Mouse (Mus musculus): ENCODE data around the gene Ccdc171. TPM values are rescaled to one million over a fixed set of nuclear protein-coding genes. Genes with fewer than 3 reads are reported as not detected.
A peak's percentile ranks its signal among the peaks of the same experiment; 100 is the strongest.

The Ccdc171 gene
- polyA plus RNA-seq, 1 experiment from 2014 or later, result 2.0 TPM

DNA sequence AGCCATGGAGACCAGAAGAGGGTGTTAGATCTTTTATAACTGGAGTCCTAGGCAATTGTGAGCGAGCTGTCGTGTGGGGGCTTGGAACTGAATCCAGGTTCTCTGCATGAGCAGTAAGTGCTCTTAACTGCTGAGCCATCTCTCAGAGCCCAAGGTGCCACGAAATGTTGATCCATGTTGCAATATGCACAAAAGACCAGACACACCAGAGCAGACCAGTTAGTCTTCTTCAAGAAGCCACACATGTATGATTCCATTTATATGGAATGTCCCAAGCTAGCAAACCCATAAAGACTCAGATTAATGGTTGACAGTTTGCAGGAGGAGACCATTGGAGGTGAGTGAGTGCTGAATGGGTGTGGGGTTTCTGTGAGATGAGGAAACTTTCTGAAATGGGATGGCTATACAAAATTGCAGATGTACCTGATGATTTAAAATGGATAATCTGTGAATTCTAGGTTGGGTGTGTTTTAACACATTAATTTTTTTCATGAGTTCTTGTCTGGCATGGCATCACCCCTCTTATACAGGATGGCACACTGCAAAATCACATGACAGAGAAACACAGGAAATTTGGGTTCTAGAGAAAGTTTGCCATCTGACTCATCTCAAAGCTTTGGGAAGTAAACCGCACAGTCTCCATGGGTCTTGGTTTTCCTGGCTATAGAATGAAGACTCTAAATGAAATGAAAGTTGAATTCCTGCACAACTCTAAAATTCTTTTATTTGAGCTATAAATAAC, 304.5 kb downstream of the Ccdc171 start:
- H3K9me3 ChIP-seq (ENCODE audit: low read length), result no peaks in the 10 kb centered on the region
- H3K4me1 ChIP-seq (ENCODE audit: insufficient read depth, low read depth, low read length), result no peaks in the 10 kb centered on the region
- TF ChIP-seq CTCF (IDR thresholded peaks at IDR 0.05) (no peak), EP300 (IDR thresholded peaks at IDR 0.05) (no peak)
- no peak overlapping the region for H3K27ac ChIP-seq (ENCODE audit: low read length)
- H3K36me3 ChIP-seq (ENCODE audit: insufficient read depth, low read length), result no peaks in the 10 kb centered on the region
- no peak overlapping the region for H3K9ac ChIP-seq (replicated peaks; ENCODE audit: low read depth)
- ATAC-seq, result no peak
- DNase-seq (ENCODE audit: low spot score), result no peak
- H3K4me3 ChIP-seq (ENCODE audit: low read depth, low read length), result no peak overlapping the region
- H3K4me2 ChIP-seq (replicated peaks; ENCODE audit: low read depth, low read length), result no peak overlapping the region
- 83% methylated on average over 4 of the region's 4 CpGs for WGBS
- no peaks in the 10 kb centered on the region for H3K27me3 ChIP-seq (replicated peaks; ENCODE audit: insufficient read depth, low read length)

DNA sequence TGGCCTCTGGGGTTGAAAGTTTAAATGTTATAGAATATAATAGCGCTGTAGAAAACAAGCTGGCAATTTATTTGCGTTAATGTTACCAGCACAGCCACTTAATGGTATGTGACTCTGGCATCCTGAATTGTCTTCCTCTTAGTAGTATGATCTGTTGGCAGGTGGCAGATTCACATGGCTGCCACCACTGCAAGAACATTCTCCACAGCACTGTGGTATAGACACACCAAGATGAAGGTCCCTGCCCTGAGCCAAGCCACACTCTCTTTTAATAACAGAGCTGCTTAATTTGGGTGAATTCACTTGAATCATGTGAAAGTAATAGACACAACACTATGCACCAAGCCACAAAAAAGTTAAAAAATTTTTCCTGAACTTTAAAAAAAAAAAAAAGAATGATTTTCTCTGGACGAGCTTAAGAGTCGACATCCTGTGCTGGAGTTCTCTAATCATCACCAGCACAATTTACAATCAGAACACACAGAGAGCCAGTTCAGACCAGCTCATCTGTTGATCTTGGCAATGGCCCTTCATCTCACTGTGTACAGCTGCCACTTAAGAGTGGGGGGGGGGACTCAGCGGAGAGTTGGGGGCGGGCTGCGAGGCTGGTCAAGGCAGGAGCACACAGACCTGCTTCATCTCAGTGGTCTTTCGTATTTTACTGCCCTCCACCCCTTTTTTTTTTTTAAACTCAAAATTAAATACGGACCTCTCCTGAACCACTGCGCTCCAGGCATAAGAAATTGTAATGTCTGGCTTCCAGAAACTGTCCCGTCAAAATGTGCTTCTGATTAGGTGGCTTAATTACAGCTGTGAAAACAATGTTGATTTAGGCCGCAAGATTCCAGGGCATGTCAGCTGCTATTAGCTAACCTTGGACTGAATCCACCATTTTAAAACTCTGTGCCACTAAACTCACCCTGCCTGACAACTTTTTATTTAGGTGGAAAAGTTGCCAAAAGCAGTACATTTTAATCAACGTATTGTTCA, 305.8 kb downstream of the Ccdc171 start:
- Histone ChIP-seq H3K4me3 (ENCODE audit: low read depth, low read length) (no peak overlapping the region), H3K27ac (ENCODE audit: low read length) (no peak overlapping the region), H3K9ac (replicated peaks; ENCODE audit: low read depth) (no peak overlapping the region), H3K4me2 (replicated peaks; ENCODE audit: low read depth, low read length) (peak overlapping the region; percentile 35; the same call in 1 of the 2 replicates), H3K4me1 (ENCODE audit: insufficient read depth, low read depth, low read length) (no peaks in the 10 kb centered on the region), H3K9me3 (ENCODE audit: low read length) (no peaks in the 10 kb centered on the region), H3K27me3 (replicated peaks; ENCODE audit: insufficient read depth, low read length) (no peaks in the 10 kb centered on the region), H3K36me3 (ENCODE audit: insufficient read depth, low read length) (no peaks in the 10 kb centered on the region)
- peak; percentile 55 for ATAC-seq
- WGBS, result 36% methylated on average over 13 of the region's 13 CpGs
- TF ChIP-seq EP300 (IDR thresholded peaks at IDR 0.05) (no peak), CTCF (IDR thresholded peaks at IDR 0.05) (no peak)
- peak; percentile 35 for DNase-seq (ENCODE audit: low spot score)

DNA sequence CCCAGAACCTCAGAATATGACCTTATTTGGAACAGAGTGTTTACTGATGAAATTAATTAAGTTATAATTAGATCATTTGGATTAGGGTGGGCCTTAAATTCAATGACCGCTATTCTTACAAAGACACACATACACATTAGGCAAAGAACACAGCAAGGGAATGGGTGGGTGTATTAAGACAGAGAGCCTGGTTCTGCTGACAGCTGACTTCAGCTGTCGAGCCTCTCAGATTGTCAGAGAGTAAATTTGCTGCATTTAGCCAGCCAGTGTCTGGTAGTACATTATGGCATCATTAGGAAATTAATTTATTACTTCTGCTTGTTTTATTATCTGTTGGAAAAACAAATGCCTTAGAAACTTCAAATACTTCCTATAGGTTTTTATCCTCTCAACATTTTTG, 313.7 kb downstream of the Ccdc171 start:
- 54% methylated on average over 2 of the region's 2 CpGs for WGBS
- H3K27me3 ChIP-seq (replicated peaks; ENCODE audit: insufficient read depth, low read length), result no peaks in the 10 kb centered on the region
- no peak overlapping the region for H3K9ac ChIP-seq (replicated peaks; ENCODE audit: low read depth)
- no peak overlapping the region for H3K27ac ChIP-seq (ENCODE audit: low read length)
- TF ChIP-seq EP300 (IDR thresholded peaks at IDR 0.05), result no peak
- no peak for TF ChIP-seq CTCF (IDR thresholded peaks at IDR 0.05)
- H3K4me1 ChIP-seq (ENCODE audit: insufficient read depth, low read depth, low read length), result no peaks in the 10 kb centered on the region
- DNase-seq (ENCODE audit: low spot score) (no peak), ATAC-seq (no peak)
- H3K9me3 ChIP-seq (ENCODE audit: low read length), result no peaks in the 10 kb centered on the region
- H3K36me3 ChIP-seq (ENCODE audit: insufficient read depth, low read length), result no peaks in the 10 kb centered on the region
- H3K4me3 ChIP-seq (ENCODE audit: low read depth, low read length), result no peak overlapping the region
- no peak overlapping the region for H3K4me2 ChIP-seq (replicated peaks; ENCODE audit: low read depth, low read length)

DNA sequence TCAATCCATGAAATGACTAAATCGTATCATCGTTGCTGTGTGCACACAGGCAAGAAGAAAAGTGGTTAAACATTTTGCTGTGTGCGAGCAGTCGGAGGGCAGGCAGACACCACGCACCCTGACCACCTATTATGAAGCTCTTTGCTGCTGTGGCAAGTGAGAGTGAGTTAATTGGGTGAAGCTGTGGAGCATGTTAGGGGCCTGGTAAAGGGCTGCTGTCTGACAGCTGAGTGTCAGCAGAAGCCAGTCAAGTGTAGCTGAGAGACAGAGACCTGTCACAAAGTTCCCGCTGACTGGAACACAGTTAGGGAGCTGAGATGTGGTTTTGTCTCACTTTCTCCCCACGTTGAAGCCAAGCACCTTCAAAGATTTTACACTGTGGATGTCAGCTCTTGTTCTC, 321.0 kb downstream of the Ccdc171 start:
- no peaks in the 10 kb centered on the region for H3K27me3 ChIP-seq (replicated peaks; ENCODE audit: insufficient read depth, low read length)

DNA sequence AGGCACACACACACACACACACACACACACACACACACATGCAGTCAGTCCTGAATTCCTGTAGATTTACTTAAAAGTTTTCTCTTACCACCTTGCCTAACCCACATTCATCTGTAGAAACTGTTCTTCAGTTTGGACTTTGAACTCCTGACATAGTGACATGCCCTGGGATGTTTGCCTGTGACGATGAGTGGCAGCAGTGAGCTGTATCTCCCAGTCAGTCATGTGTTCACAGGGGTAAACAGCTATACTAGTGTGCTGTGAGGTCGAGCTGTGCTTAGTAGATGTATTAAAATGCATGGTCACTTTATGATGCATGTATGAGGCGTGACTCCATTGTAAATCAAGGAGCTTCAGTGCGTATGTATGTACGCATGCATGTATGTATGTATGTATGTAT, 328.5 kb downstream of the Ccdc171 start:
- H3K4me3 ChIP-seq (ENCODE audit: low read depth, low read length), result no peak overlapping the region
- TF ChIP-seq EP300 (IDR thresholded peaks at IDR 0.05) (no peak), CTCF (IDR thresholded peaks at IDR 0.05) (no peak)
- no peak overlapping the region for H3K9ac ChIP-seq (replicated peaks; ENCODE audit: low read depth)
- no peak for DNase-seq (ENCODE audit: low spot score)
- H3K27me3 ChIP-seq (replicated peaks; ENCODE audit: insufficient read depth, low read length), result no peaks in the 10 kb centered on the region
- H3K27ac ChIP-seq (ENCODE audit: low read length), result no peak overlapping the region
- no peak overlapping the region for H3K4me2 ChIP-seq (replicated peaks; ENCODE audit: low read depth, low read length)
- WGBS, result 83% methylated on average over 5 of the region's 5 CpGs
- no peaks in the 10 kb centered on the region for H3K4me1 ChIP-seq (ENCODE audit: insufficient read depth, low read depth, low read length)
- no peaks in the 10 kb centered on the region for H3K9me3 ChIP-seq (ENCODE audit: low read length)
- ATAC-seq, result no peak
- no peaks in the 10 kb centered on the region for H3K36me3 ChIP-seq (ENCODE audit: insufficient read depth, low read length)

More for the DNA sequence above, 321.0 kb downstream of the Ccdc171 start:
- no peak overlapping the region for H3K4me3 ChIP-seq (ENCODE audit: low read depth, low read length)
- no peak overlapping the region for H3K9ac ChIP-seq (replicated peaks; ENCODE audit: low read depth)
- DNase-seq (ENCODE audit: low spot score), result no peak
- no peak for ATAC-seq
- H3K27ac ChIP-seq (ENCODE audit: low read length), result no peak overlapping the region
- H3K36me3 ChIP-seq (ENCODE audit: insufficient read depth, low read length), result no peaks in the 10 kb centered on the region
- no peak overlapping the region for H3K4me2 ChIP-seq (replicated peaks; ENCODE audit: low read depth, low read length)
- no peaks in the 10 kb centered on the region for H3K4me1 ChIP-seq (ENCODE audit: insufficient read depth, low read depth, low read length)
- TF ChIP-seq CTCF (IDR thresholded peaks at IDR 0.05), result no peak
- no peak for TF ChIP-seq EP300 (IDR thresholded peaks at IDR 0.05)
- no peaks in the 10 kb centered on the region for H3K9me3 ChIP-seq (ENCODE audit: low read length)
- 65% methylated on average over 7 of the region's 7 CpGs for WGBS

DNA sequence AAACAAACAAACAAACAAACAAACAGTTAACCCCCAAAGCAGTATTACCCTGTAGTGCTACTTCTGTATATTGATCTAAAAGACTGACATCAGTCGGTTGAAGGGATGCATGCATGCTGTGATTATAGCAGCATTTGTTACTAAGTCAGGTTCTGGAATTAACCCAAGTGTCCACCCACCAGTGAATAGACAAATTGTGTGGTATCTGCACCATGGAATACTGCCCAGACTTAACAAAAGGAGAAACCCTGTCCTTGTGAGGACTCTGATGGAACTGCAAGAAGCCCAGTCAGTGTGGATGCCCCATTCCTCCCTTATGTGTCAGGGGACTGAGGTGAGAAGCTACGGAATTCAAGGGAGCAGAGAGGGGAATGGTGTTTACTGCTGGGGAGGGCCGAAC, 336.4 kb downstream of the Ccdc171 start:
- Histone ChIP-seq H3K27me3 (replicated peaks; ENCODE audit: insufficient read depth, low read length) (no peaks in the 10 kb centered on the region), H3K4me1 (ENCODE audit: insufficient read depth, low read depth, low read length) (no peaks in the 10 kb centered on the region), H3K9ac (replicated peaks; ENCODE audit: low read depth) (no peak overlapping the region), H3K27ac (ENCODE audit: low read length) (no peak overlapping the region), H3K4me2 (replicated peaks; ENCODE audit: low read depth, low read length) (no peak overlapping the region), H3K36me3 (ENCODE audit: insufficient read depth, low read length) (no peaks in the 10 kb centered on the region), H3K9me3 (ENCODE audit: low read length) (no peaks in the 10 kb centered on the region), H3K4me3 (ENCODE audit: low read depth, low read length) (no peak overlapping the region)
- 58% methylated on average over 3 of the region's 3 CpGs for WGBS
- no peak for TF ChIP-seq EP300 (IDR thresholded peaks at IDR 0.05)
- no peak for TF ChIP-seq CTCF (IDR thresholded peaks at IDR 0.05)
- DNase-seq (ENCODE audit: low spot score), result no peak
- no peak for ATAC-seq

Data from lung, postnatal 0 days (tissue).